Mouse (Mus musculus) left cerebral cortex, postnatal 25 days (tissue): ENCODE data around the gene Gfer. TPM values are rescaled to one million over a fixed set of nuclear protein-coding genes. Genes with fewer than 3 reads are reported as not detected.
"Not testable (repeated sequence)": the region's sequence is repeated elsewhere in the genome, so short reads cannot be mapped to it uniquely, and the experiment has no call there.

ENCODE experiments used
- DNase-seq, 2 experiments: peaks; one replicate each; pipeline ENCODE4 v3.0.0; 2022; ENCODE audit warnings: low spot score in 2 of 2, mixed read lengths in 1 of 2
- intact Hi-C: fragments of 180-260 bp; cut with DNase I; formaldehyde crosslinking; loops from one replicate; pipeline ENCODE4 v1.15.1; 2025
- total RNA-seq, 2 experiments: library from RNA; stranded (reverse); gene quantifications; 2 replicates each; pipeline ENCODE4 v1.2.3; 2021

The Gfer gene
- total RNA-seq, 2 experiments from 2014 or later, result 19.9 to 20.2 TPM

DNA sequence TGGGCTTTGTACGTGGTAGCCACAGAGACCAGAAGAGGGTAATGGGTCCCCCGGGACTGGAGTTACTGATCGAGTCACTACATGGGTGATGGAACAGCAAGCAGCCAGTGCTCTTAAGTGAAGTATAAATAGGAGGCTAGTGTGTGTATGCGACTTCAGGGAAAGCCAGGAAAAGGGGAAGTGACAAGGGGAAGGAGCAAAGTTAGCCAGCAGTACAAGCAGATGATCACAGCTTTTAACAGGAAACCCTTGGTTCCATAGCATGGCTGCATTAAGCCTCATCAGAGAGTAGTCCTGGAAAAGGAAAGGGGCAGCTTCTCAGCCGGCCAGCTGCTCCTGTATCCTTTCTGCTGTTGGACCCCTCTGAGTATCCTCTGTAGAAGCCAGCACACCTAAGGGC is 3.6 kb downstream of the Gfer start:
- DNase-seq, result no peak
- intact Hi-C loops, result no loop called here

DNA sequence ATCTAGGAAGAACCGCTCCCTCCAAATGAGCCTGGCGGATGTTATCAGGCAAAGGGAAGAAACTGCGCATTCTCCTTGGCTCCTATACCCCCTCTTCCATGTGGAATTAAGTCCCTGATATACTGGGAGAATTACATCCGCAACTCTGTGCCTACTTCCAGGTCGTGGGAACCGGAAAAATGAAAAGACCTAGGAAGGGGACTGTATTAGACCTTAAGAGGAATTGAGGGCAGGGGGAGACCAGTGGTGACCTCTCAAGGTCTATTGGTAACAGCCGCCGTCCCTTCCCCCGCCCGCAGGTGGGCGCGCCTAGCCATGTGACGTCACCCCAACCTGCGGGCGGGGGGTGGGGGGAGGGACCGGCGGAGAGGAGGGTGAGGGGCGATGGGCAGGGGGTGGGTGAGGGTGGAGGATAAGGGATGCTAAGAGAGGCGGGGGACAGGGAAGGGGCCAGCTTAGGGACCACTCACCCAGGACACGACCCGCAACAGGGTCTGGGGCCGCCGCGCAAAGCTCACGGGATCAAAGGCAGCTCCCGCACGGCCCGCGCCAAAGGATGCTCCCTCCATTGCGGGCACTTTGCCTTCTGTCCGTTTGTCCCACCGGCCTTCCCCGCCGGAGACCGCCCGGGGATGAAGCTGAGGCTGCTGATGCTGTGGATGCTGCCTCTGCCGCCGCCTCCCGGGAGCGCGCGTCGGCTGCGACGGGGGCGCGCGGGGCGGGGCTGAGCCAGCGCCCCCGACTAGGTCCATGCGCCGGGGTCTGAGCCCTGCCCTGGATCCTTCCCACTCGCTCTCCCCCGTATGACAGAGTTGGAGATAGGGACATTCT is 6.5 kb downstream of the Gfer start, which contains the start of gene Syngr3:
Gene Syngr3 (minus strand): TSS at position 705 of the 831 bp plus-strand sequence.
- intact Hi-C loops, result no loop called here
- DNase-seq, result peak; percentile 52 to 60

DNA sequence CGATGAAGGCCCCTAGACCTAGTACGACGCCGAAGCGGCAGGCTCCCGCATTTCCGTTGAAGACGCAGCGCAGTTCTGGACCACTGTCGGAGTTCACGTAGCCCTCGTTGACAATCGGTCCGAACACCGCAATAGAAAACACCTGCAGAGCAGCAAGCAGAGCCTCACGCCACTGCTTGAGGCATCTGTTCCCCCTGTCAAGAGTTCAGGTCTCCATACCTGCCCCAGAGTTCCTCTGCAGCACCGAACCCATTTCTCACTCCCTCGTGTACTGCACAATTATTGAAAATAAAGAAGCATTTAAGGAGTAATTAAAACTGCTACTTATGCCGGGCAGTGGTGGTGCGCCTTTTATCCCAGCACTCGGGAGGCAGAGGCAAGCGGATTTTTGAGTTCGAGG is 8.4 kb downstream of the Gfer start:
- intact Hi-C loops, result no loop called here
- no peak for DNase-seq

GRCm38 (mm10) chr17:24687146-24687595 is 8.8 kb downstream of the Gfer start:
- intact Hi-C loops, result no loop called here
- no peak for DNase-seq

- intact Hi-C loops, result no loop called here
- no peak for DNase-seq
These were observed 9.4 kb downstream of the Gfer start for GRCm38 (mm10) chr17:24686514-24686913.

GRCm38 (mm10) chr17:24677500-24678080 is 18.4 kb downstream of the Gfer start:
- intact Hi-C loops, result loop anchor here (5.0 kb wide), 1 partner anchor 200 kb away; the partner anchor contains the start of gene Mlst8
- DNase-seq, result no peak

DNA sequence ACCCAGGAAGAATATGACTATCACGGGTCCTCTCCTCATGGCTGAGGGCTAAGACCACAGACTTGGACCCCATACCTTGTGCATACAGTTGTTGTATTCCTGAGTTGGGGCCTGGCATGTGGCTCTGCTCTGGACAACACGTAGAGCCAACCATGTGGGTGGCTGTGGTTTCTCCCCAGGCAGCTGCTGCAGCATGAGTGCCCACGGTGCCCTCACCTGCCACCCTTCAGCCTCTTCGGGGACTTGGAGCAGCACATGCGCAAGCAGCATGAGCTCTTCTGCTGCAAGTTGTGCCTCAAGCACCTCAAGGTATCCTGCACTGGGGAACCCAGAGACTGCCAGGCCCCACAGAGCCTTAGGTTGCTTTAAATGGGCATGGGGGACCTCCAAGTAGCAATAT is 19.1 kb downstream of the Gfer start:
- intact Hi-C loops, result loop anchor here (5.0 kb wide), 1 partner anchor 200 kb away; the partner anchor contains the start of gene Mlst8
- DNase-seq, result no peak

DNA sequence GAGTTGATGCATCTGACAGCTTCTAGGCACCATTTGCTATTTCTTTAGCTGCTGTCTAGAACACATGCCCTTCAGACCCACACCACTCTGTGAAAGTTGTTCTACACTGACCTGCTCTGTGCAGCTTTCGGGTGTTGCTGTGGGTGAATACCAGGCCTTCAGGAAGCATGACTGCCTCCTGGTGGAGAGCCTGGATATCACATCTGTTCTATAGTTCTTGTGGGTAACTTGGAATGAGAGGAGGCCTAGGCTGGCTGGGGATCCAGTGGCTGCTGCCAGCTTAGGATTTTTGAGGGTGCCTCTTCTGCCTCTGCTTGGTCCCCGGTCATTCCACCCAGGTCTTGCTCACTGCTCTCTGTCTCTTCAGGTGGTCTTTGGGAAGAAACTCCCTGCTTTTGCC is 19.8 kb downstream of the Gfer start:
- peak; percentile 63 to 65 for DNase-seq
- intact Hi-C loops, result loop anchor here (5.0 kb wide), 1 partner anchor 199 kb away; the partner anchor contains the start of gene Mlst8

DNA sequence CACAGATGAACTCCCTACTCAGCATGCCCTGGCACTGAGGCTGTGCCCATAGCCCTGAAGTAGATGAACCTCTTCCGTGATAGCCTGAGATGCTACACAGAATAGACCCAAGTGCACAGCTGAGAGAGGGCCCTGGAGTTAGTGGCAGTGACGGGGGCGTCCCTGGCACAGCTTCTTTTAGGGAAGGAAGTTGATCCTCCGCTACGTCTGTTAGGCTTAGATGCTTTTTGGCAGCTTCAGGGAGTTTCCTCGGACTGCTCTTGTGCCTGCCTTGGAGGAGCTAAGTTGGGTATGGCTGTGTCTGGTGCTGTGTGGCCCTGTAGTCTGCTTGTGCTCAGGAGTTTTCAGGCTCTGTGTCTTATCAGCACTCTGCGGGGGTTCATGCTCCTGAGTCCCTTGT is 21.7 kb downstream of the Gfer start:
- intact Hi-C loops, result no loop called here
- DNase-seq, result peak in 1 of 2 experiments; percentile 90

DNA sequence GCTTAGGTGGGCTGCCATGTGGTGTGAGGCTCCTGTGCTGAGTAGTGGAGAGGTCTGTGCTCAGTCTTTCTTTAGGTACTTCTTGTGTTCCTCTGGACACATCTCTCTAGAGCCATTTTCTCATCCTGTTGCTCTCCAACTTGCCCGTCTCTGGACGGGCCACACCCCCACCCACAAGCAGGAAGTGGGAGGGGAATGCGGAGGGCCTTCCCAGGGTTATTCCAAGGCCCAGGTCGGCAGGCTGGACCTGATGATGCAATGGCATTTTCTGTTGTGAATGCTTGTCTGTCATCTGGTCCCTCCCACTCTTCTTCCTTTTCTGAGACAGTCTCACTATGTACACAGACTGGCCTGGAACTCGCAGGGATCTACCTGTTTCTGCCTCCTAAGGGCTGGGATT is 23.8 kb downstream of the Gfer start:
- intact Hi-C loops, result no loop called here
- no peak for DNase-seq

DNA sequence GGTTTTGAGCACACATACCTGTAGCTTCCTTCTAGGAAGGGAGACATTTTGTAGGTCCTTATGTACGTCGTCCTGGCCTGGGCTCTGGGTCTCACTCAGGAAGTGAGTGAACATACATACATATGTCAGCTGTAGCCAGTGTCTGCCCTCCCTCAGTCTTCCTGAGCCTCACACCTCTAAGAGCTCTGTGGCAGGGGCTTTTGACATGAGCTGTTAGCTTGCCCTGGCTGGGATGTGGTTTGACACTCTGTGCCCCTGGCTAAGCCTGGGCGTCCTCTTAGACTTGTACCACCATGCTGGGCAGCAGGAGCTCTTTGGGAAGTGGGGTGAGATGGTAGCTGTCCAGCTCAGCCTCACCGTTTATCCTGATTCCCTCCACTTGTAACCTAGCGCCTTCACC is 24.6 kb downstream of the Gfer start:
- intact Hi-C loops, result no loop called here
- DNase-seq, result no peak

- DNase-seq, result no peak
- intact Hi-C loops, result no loop called here
These were observed 25.6 kb downstream of the Gfer start for GRCm38 (mm10) chr17:24670246-24670844.

DNA sequence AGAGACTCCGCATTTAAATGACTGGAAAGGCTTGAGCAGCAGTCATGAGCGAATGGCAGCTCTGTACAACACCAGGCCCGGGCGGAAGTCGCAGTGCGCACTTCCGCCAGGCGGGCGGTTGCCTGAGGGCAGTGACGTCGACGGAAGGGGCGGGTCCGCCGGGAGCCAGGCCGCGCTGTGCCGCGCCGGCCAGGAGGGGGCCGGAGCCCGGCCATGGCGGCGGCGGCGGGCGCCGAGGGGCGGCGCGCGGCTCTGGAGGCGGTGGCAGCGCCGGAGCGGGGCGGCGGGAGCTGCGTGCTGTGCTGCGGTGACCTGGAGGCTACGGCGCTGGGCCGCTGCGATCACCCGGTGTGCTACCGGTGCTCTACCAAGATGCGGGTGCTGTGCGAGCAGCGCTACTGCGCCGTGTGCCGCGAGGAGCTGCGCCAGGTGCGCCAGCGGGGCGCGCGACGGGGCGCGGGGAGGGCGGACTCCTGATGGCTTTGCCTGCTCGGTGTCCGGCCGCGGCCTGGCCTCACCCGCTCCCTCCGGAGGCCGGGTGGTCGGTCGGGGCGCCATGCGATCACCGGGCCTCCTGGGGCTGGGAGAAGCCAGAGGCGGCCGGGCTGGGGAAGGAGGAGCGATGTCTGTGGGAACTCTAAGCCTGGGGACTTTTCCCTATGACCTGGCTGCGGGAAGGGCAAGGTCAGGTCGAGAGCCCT is 26.3 kb downstream of the Gfer start, which contains the start of gene Zfp598:
Gene Zfp598 (plus strand): TSS at position 143 of the 701 bp plus-strand sequence.
- intact Hi-C loops, result loop anchor here (5.0 kb wide), 1 partner anchor 37 kb away; the partner anchor contains the start of genes Nthl1 and Tsc2
- DNase-seq, result peak; percentile 94 to 96

DNA sequence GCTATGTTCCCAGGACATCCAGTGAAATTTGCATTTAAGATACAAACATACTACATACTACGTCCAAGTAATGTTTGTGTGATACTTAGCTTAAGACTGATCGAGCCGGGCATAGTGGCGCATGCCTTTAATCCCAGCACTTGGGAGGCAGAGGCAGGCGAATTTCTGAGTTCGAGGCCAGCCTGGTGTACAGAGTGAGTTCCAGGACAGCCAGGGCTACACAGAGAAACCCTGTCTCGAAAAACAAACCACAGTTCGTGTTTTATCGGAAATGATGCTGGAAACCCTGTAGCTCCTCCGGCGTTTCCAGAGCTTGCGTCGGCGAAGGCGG is 26.8 kb downstream of the Gfer start:
- intact Hi-C loops, result loop anchor here (5.0 kb wide), 1 partner anchor 37 kb away; the partner anchor contains the start of genes Nthl1 and Tsc2
- not testable (repeated sequence) for DNase-seq

GRCm38 (mm10) chr17:24667416-24667815 is 28.5 kb downstream of the Gfer start:
- peak in 1 of 2 experiments; percentile 61 for DNase-seq
- intact Hi-C loops, result loop anchor here (5.0 kb wide), 1 partner anchor 35 kb away; the partner anchor contains the start of genes Nthl1 and Tsc2

GRCm38 (mm10) chr17:24667011-24667410 is 28.9 kb downstream of the Gfer start:
- not testable (repeated sequence) for DNase-seq
- intact Hi-C loops, result loop anchor here (5.0 kb wide), 1 partner anchor 35 kb away; the partner anchor contains the start of genes Nthl1 and Tsc2

- intact Hi-C loops, result no loop called here
- no peak for DNase-seq
These were observed 37.8 kb downstream of the Gfer start, which contains the start of gene Npw for GRCm38 (mm10) chr17:24658017-24658758. Gene Npw (minus strand): TSS chr17:24658457.

- no peak for DNase-seq
- intact Hi-C loops, result no loop called here
These were observed 41.0 kb downstream of the Gfer start for GRCm38 (mm10) chr17:24654969-24655368.
